Mouse (Mus musculus): ENCODE measurements around the gene H2-Ke6.

GRCm38 (mm10) chr17:34024317-34024821 lies 3.5 kb downstream of the H2-Ke6 start, which contains the start of gene Ring1:
- TF ChIP-seq CTCF (IDR thresholded peaks at IDR 0.05; ENCODE audit: low read depth) (no peak), EP300 (optimal IDR thresholded peaks at IDR 0.05) (no peak)
